Mouse (Mus musculus) limb, embryonic 14.5 days (tissue): ENCODE measurements around the gene Ms4a15. TPM values are rescaled to one million over a fixed set of nuclear protein-coding genes. Genes with fewer than 3 reads are reported as not detected.
A peak's percentile ranks its signal among the peaks of the same experiment; 100 is the strongest.

Source experiments
- ATAC-seq: fragments of 200-750 bp; cut with Nextera tagmentation; 2 replicates; pipeline ENCODE4 v1.8.0; 2017; ENCODE audit warnings: low read depth, moderate number of reproducible peaks, moderate TSS enrichment; ENCODE audit not compliant: low FRiP score
- DNase-seq: peaks from one replicate; pipeline ENCODE4 v3.0.0-alpha.2; 2015; ENCODE audit warnings: low spot score
- H3K27ac ChIP-seq: fragments of 300-500 bp; sonication (generic); replicated peaks from 2 replicates; pipeline ENCODE4 v1.5.1; 2014; ENCODE audit warnings: low read depth, mild to moderate bottlenecking, low read length, moderate library complexity, mixed read lengths
- H3K27me3 ChIP-seq: fragments of 300-500 bp; sonication (generic); 2 replicates; pipeline ENCODE4 v1.6.1; 2014; ENCODE audit warnings: low read length, mixed read lengths; ENCODE audit not compliant: control insufficient read depth, insufficient read depth
- H3K36me3 ChIP-seq: fragments of 300-500 bp; sonication (generic); 2 replicates; pipeline ENCODE4 v1.6.1; 2014; ENCODE audit warnings: mild to moderate bottlenecking, low read length, moderate library complexity, mixed read lengths; ENCODE audit not compliant: control insufficient read depth, insufficient read depth
- H3K4me1 ChIP-seq: fragments of 300-500 bp; sonication (generic); 2 replicates; pipeline ENCODE4 v1.6.1; 2014; ENCODE audit warnings: antibody characterized with exemption, low read length, mixed read lengths; ENCODE audit not compliant: control insufficient read depth, insufficient read depth
- H3K4me2 ChIP-seq: fragments of 300-500 bp; sonication (generic); replicated peaks from 2 replicates; pipeline ENCODE4 v1.6.1; 2014; ENCODE audit warnings: low read depth, mild to moderate bottlenecking, low read length, moderate library complexity; ENCODE audit not compliant: severe bottlenecking
- H3K4me3 ChIP-seq: fragments of 300-500 bp; sonication (generic); replicated peaks from 2 replicates; pipeline ENCODE4 v1.5.1; 2014; ENCODE audit warnings: low read length
- H3K9ac ChIP-seq: fragments of 300-500 bp; sonication (generic); 2 replicates; pipeline ENCODE4 v1.6.1; 2014; ENCODE audit warnings: mild to moderate bottlenecking, low read depth, low read length, moderate library complexity; ENCODE audit not compliant: severe bottlenecking
- H3K9me3 ChIP-seq: fragments of 300-500 bp; sonication (generic); 2 replicates; pipeline ENCODE4 v1.6.1; 2016; ENCODE audit warnings: low read length; ENCODE audit not compliant: control insufficient read depth
- POLR2A ChIP-seq: fragments of 200-500 bp; IDR thresholded peaks from 2 replicates; pipeline ENCODE4 v1.8.0; 2012; ENCODE audit warnings: inconsistent platforms, mild to moderate bottlenecking, moderate library complexity, borderline replicate concordance; ENCODE audit not compliant: insufficient read depth, insufficient read length; ENCODE audit errors: extremely low read depth
- WGBS: fragments of 180-500 bp; shearing (Covaris S2); extraction: QIAGEN DNeasy Blood & Tissue Kit; methylation state at CpG from one replicate; pipeline ENCODE4 v1.1.7; 2014; 5-methylcytosine and 5-hydroxymethylcytosine counted together
- polyA plus RNA-seq, 2 experiments: library from polyadenylated mRNA; depleted of rRNA in 1 of 2; stranded (reverse) in 1 of 2; unstranded in 1 of 2; fragments of >200 nt; fragmentation: Nextera tagmentation in 1 of 2; extraction: Ambion mirVana in 1 of 2; gene quantifications; 2 replicates each; pipeline versions ENCODE4 v1.2.1 to v1.2.3; 2012 to 2014

Ms4a15 gene
- not detected in 2 replicates for polyA plus RNA-seq (2012; rRNA removed)
- polyA plus RNA-seq (2014; fragmentation: Nextera tagmentation; extraction: Ambion mirVana): not detected in 2 replicates

DNA sequence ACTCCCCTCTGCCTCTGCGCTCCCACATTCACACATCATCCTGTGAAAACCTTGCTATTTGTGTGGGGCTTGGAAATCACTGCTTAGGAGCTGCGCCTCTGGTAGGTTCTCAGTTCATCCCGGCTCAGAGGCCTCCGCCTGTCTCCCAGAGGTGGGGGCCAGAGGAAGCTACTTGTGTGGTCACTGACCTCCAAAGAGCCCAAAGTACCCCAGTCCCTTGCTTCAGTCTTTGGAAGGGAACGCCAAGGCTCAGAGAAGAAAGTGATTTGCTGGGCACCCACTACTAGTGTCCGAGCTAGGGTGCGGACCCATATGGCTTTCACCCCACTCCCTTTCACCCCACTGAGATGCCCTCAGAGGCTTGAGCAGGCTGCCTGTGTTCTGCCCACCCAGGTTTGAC is at the start of gene Ms4a15:
Gene Ms4a15 (minus strand): TSS at position 101 of the 400 bp plus-strand sequence.
- H3K27me3 ChIP-seq: no peaks in the 10 kb centered on the region
- H3K4me2 ChIP-seq: no peak within 1 kb of the TSS
- TF ChIP-seq POLR2A: no peak
- DNase-seq: no peak
- no peak within 1 kb of the TSS for H3K4me3 ChIP-seq
- no peaks in the 10 kb centered on the region for H3K9me3 ChIP-seq
- WGBS: 81% methylated on average over 7 of the region's 7 CpGs
- ATAC-seq: no peak
- H3K9ac ChIP-seq: no peak within 1 kb of the TSS
- H3K36me3 ChIP-seq: no peaks in the 10 kb centered on the region
- no peak within 1 kb of the TSS for H3K27ac ChIP-seq
- H3K4me1 ChIP-seq: no peaks in the 10 kb centered on the region

DNA sequence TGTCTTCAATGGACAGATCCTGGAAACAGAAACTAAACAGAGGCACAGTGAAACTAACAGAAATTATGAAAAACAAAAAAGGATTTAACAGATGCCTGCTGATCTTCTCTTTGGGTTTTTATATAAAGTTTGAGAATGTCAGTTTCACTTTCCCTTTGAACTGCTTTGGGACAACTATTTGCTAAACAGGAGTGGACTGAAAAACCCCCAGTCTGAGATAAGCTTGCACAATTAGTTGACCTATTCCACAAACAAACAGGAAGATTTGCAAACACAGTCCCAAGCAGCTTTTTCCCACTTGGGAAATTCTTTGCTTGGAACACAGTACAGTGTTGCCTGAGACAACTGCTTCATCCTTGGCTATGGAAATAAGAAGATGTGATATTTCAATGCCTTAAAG is 44.5 kb upstream of the Ms4a15 start:
- Histone ChIP-seq H3K4me2 (no peak overlapping the region), H3K36me3 (no peaks in the 10 kb centered on the region), H3K9ac (no peak overlapping the region), H3K27ac (no peak overlapping the region), H3K4me3 (no peak overlapping the region), H3K27me3 (no peaks in the 10 kb centered on the region), H3K9me3 (no peaks in the 10 kb centered on the region), H3K4me1 (no peaks in the 10 kb centered on the region)
- TF ChIP-seq POLR2A: no peak
- DNase-seq: no peak
- ATAC-seq: no peak

DNA sequence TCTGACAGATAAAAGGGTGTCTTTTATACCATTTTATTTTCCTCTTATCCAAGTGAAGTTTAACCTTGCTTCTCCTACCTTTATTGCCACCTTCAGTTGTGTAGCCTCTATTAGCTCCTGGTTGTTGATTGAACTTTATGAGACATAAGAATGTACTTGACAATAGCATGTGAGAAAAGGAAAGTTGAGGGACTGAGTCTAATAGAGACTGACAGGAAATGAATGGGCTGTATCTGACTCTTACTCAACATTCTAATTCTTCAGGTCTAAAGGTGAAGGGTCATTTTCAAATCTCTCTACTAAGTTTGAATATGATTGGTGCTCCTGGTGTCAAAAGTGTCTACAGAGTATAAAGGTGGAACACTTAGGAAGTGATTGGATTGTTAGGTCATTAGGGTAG is 29.3 kb upstream of the Ms4a15 start:
- Histone ChIP-seq H3K4me3 (no peak overlapping the region), H3K36me3 (no peaks in the 10 kb centered on the region), H3K27ac (no peak overlapping the region), H3K9ac (no peak overlapping the region), H3K4me2 (no peak overlapping the region), H3K4me1 (no peaks in the 10 kb centered on the region), H3K27me3 (no peaks in the 10 kb centered on the region), H3K9me3 (no peaks in the 10 kb centered on the region)
- DNase-seq (no peak), ATAC-seq (no peak)
- no peak for TF ChIP-seq POLR2A

DNA sequence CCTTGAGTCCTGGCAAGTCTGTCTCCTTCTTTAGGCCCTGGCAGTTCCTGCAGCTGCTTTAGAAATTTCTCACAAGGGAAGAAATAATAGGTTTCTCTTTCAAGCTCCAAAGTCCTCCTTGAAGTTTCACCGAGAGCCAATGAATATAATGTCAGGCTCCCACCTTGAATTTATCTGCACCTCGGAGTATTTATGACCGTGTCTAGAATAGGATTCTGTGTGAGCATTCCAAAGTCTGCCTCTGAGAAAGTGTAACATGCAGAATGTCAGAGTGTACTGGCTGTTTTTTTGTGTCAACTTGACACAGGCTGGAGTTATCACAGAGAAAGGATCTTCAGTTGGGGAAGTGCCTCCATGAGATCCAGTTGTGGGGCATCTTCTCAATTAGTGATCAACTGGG is 24.8 kb upstream of the Ms4a15 start, which contains the start of gene Ms4a18:
Gene Ms4a18 (minus strand): TSS at position 141 of the 400 bp plus-strand sequence.
- no peak for TF ChIP-seq POLR2A
- Histone ChIP-seq H3K27ac (no peak within 1 kb of the TSS), H3K9ac (no peak within 1 kb of the TSS), H3K4me1 (no peaks in the 10 kb centered on the region), H3K27me3 (no peaks in the 10 kb centered on the region), H3K4me2 (no peak within 1 kb of the TSS), H3K36me3 (no peaks in the 10 kb centered on the region), H3K9me3 (no peaks in the 10 kb centered on the region), H3K4me3 (no peak within 1 kb of the TSS)
- DNase-seq (no peak), ATAC-seq (no peak)
- 73% methylated on average over 3 of the region's 3 CpGs for WGBS

DNA sequence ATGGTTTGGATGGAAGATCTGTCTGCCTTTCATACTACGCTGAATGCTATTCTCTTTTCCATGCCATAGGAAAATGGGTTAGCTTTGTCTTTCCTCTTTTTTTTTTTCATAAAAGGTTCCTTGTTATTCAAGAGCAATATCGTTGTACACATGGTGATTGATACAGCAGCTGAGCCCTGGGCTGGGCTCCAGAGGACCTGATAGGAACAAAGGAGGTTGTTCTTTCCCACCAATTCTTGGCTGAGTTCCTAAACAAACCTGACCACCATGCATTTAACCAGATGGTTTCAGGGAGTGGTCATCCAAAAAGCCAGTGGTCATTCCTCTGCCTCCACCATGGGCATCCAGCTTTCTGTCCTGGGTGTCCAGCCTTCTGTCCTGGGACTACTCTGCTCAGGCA is 24.2 kb upstream of the Ms4a15 start:
- 71% methylated on average over 2 of the region's 2 CpGs for WGBS
- TF ChIP-seq POLR2A: no peak
- no peaks in the 10 kb centered on the region for H3K36me3 ChIP-seq
- ATAC-seq: no peak
- no peaks in the 10 kb centered on the region for H3K4me1 ChIP-seq
- peak; percentile 14 for DNase-seq
- no peak overlapping the region for H3K9ac ChIP-seq
- no peak overlapping the region for H3K27ac ChIP-seq
- H3K27me3 ChIP-seq: no peaks in the 10 kb centered on the region
- H3K4me2 ChIP-seq: no peak overlapping the region
- no peak overlapping the region for H3K4me3 ChIP-seq
- H3K9me3 ChIP-seq: no peaks in the 10 kb centered on the region

DNA sequence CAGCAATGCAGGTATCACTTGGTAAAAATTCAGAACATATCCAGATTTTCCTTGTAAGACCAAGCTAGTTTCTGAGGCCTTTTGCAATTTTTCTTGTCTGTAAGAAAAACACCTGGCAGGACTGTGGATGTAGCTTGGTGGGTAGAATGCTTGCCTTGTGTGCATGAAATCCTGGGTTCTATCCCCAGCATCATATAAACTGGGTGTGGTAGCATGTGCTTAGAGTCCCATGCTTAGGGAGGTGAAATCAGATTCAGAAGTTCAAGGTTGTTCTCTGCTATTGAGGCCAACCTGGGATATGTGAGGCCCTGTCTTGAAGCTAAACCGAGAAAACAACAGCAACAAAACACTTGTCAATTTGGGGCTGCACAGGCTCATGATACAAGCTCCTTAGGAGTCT is 22.9 kb upstream of the Ms4a15 start:
- 72% methylated on average over 1 of the region's 1 CpGs for WGBS
- H3K36me3 ChIP-seq: no peaks in the 10 kb centered on the region
- no peaks in the 10 kb centered on the region for H3K9me3 ChIP-seq
- no peaks in the 10 kb centered on the region for H3K27me3 ChIP-seq
- no peak overlapping the region for H3K4me2 ChIP-seq
- no peak overlapping the region for H3K27ac ChIP-seq
- H3K4me3 ChIP-seq: no peak overlapping the region
- H3K4me1 ChIP-seq: no peaks in the 10 kb centered on the region
- ATAC-seq: no peak
- no peak overlapping the region for H3K9ac ChIP-seq
- TF ChIP-seq POLR2A: no peak
- no peak for DNase-seq
